Mouse (Mus musculus): ENCODE results near the gene Polr3h.

Polr3h gene

DNA sequence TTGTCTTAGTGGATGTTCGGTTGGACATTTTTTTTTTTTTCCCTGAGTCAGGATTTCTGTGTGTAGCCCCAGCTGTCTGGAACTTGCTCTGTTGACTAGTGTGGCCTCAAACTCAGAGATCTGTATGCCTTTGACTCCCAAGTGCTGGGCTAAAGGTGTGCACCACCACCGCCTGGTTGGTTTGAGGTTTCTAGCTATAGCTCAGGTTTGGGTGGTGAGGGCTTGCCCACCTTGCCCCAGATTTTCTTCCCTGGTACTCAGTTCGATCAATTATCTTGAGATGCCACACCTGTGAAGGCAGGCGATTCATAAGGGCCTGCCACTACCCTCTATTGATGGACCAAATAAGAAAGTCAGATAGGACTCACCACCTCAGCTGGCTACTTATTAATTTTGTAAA is 78.9 kb downstream of the Polr3h start:
- DNase-seq (ENCODE audit: inconsistent age in 2 of 2, low spot score in 1 of 2) = no peak

GRCm38 (mm10) chr15:81846755-81847154 is 79.3 kb downstream of the Polr3h start:
- DNase-seq (ENCODE audit: inconsistent age in 2 of 2, low spot score in 1 of 2) = peak; percentile 48 to 67

- DNase-seq (ENCODE audit: inconsistent age in 2 of 2, low spot score in 1 of 2) = peak; percentile 94 to 96
These were observed 80.3 kb downstream of the Polr3h start for GRCm38 (mm10) chr15:81845724-81846123.

- peak in 1 of 2 experiments; percentile 44 for DNase-seq (ENCODE audit: inconsistent age in 2 of 2, low spot score in 1 of 2)
These were observed 80.9 kb downstream of the Polr3h start for GRCm38 (mm10) chr15:81845033-81845625.

DNA sequence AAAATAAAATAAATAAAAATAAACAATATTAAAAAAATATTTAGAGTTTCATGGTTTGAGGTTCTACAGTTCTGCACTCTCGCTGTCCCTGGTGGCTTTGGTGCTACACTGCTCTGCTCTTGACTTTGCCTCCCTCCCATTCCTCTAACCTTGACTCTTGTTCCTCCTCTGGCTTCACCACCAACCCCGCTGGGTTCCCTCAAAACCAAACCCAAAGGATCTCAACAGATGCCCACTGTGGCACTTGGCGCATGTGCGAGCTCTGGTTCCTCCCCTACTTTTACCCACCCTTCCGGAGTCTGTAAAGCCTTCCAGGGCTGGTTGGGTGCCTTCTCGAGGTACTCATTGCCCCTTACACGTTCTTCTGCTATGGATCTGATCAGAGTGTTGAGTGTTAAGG is 83.8 kb downstream of the Polr3h start:
- no peak for DNase-seq (ENCODE audit: inconsistent age in 2 of 2, low spot score in 1 of 2)

DNA sequence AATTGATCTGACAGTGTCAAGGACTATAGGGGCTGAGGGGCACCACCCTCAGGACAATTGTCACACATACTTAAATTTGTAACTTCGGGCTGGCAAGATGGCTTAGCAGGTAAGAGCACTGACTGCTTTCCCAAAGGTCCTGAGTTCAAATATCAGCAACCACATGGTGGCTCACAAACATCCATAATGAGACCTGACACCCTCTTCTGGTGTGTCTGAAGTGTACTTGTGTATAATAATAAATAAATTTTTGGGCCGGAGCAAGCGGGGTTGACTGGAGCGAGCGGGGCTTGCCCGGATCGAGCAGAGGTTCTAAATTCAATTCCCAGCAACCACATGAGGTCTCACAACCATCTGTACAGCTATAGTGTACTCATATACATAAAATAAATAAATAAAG is 85.7 kb downstream of the Polr3h start:
- DNase-seq (ENCODE audit: inconsistent age in 2 of 2, low spot score in 1 of 2) = no peak

DNA sequence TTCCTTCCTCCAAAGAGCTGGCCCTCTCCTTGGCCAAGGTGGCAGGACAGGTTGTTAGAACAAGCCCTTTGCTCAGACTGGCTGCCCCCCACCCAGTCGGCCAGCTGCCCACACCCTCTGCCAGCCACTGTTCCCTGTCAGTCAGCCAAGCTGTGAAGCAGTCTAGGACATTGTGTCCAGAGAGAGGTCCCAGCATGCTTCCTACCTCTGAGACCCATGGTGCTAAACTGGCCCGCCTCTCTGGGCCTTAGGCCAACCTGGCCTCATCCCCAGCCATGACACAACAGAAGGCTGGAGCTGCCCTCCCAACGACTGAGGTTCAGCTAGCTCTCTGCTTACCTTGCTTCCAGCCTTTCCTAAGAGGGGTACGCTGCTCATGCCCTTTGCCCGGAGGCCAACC is 86.4 kb downstream of the Polr3h start:
- peak; percentile 92 to 95 for DNase-seq (ENCODE audit: inconsistent age in 2 of 2, low spot score in 1 of 2)

DNA sequence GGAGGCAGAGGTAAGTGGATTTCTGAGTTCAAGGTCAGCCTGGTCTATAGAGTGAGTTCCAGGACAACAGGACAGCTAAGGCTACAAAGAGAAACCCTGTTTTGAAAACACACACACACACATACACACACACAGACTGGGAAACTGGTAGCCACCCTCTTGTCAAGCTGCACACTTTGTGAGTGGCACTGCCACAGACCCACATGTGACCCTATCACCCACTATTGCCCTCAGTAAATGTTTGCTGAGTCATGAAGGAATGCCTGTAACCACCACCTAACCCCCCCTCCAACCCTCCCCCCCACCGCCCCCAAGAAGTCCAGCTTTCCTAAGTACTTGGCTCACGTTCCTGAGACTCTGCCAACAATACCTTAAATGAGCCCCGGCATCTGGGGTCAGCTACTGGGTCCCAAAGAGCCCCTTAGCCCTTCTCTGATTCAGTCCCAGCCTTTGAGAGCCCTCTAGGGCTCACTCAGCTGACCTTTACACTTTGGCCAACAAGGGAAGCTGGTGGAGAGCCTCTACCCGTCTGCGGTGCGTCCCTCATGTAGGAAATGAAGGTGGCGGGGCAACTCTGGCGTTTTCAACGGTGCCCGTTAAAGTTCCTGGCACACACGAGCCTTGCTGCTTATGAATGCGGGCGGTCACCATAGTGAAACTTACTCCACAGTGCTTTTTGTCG is 87.3 kb downstream of the Polr3h start:
- peak in 1 of 2 experiments; percentile 51 for DNase-seq (ENCODE audit: inconsistent age in 2 of 2, low spot score in 1 of 2)

All from adrenal gland, adult (tissue).